Mouse (Mus musculus) kidney, embryonic 15.5 days (tissue): ENCODE data around the gene Acsf3. TPM values are rescaled to one million over a fixed set of nuclear protein-coding genes. Genes with fewer than 3 reads are reported as not detected.

Source experiments
- ATAC-seq: fragments of 200-750 bp; cut with Nextera tagmentation; replicated peaks from 2 replicates; pipeline ENCODE4 v1.8.0; 2017; ENCODE audit warnings: moderate TSS enrichment; ENCODE audit not compliant: low FRiP score
- H3K27ac ChIP-seq: fragments of 300-500 bp; sonication (generic); 2 replicates; pipeline ENCODE4 v1.5.1; 2015; ENCODE audit warnings: mild to moderate bottlenecking, inconsistent platforms
- H3K27me3 ChIP-seq: fragments of 300-500 bp; sonication (generic); 2 replicates; pipeline ENCODE4 v1.6.1; 2015; ENCODE audit warnings: inconsistent platforms
- H3K36me3 ChIP-seq: fragments of 300-500 bp; sonication (generic); 2 replicates; pipeline ENCODE4 v1.6.1; 2015; ENCODE audit warnings: inconsistent platforms
- H3K4me1 ChIP-seq: fragments of 300-500 bp; sonication (generic); 2 replicates; pipeline ENCODE4 v1.6.1; 2015; ENCODE audit warnings: inconsistent platforms
- H3K4me2 ChIP-seq: fragments of 300-500 bp; sonication (generic); 2 replicates; pipeline ENCODE4 v1.6.1; 2015; ENCODE audit warnings: moderate library complexity, mild to moderate bottlenecking, inconsistent platforms
- H3K4me3 ChIP-seq: fragments of 300-500 bp; sonication (generic); replicated peaks from 2 replicates; pipeline ENCODE4 v1.5.1; 2015; ENCODE audit warnings: mild to moderate bottlenecking, inconsistent platforms
- H3K9ac ChIP-seq: fragments of 300-500 bp; sonication (generic); 2 replicates; pipeline ENCODE4 v1.6.1; 2015; ENCODE audit warnings: mild to moderate bottlenecking, inconsistent platforms
- H3K9me3 ChIP-seq: fragments of 300-500 bp; sonication (generic); replicated peaks from 2 replicates; pipeline ENCODE4 v1.6.1; 2016; ENCODE audit warnings: inconsistent platforms
- WGBS: fragments of 180-500 bp; shearing (Covaris S2); methylation state at CpG from one replicate; pipeline ENCODE4 v1.1.7; 2015; ENCODE audit warnings: mixed read lengths; 5-methylcytosine and 5-hydroxymethylcytosine counted together
- polyA plus RNA-seq: library from polyadenylated mRNA; unstranded; fragments of >200 nt; fragmentation: Nextera tagmentation; extraction: Ambion mirVana; gene quantifications from 2 replicates; pipeline ENCODE4 v1.2.1, GENCODE M21; 2015

Acsf3 gene
- polyA plus RNA-seq, 1 experiment from 2014 or later = 21.0 TPM

- WGBS = 81% methylated on average over 7 of the region's 7 CpGs
- no peak for ATAC-seq
- H3K9me3 ChIP-seq = no peaks in the 10 kb centered on the region
- H3K27me3 ChIP-seq = peaks cover 33% of the 10 kb centered on the region
- no peaks in the 10 kb centered on the region for H3K4me1 ChIP-seq
- no peaks in the 10 kb centered on the region for H3K36me3 ChIP-seq
- H3K4me3 ChIP-seq = no peak overlapping the region
- no peak overlapping the region for H3K27ac ChIP-seq
- H3K4me2 ChIP-seq = no peak overlapping the region
- no peak overlapping the region for H3K9ac ChIP-seq
Observed at GRCm38 (mm10) chr8:122764790-122765474, 10.4 kb upstream of the Acsf3 start.

GRCm38 (mm10) chr8:122766189-122766588 is 9.1 kb upstream of the Acsf3 start:
- Histone ChIP-seq H3K4me1 (no peaks in the 10 kb centered on the region), H3K9ac (no peak overlapping the region), H3K36me3 (no peaks in the 10 kb centered on the region), H3K4me3 (no peak overlapping the region), H3K27me3 (peaks cover 27% of the 10 kb centered on the region), H3K27ac (no peak overlapping the region), H3K9me3 (no peaks in the 10 kb centered on the region), H3K4me2 (no peak overlapping the region)
- 64% methylated on average over 5 of the region's 5 CpGs for WGBS
- ATAC-seq = no peak

- H3K27me3 ChIP-seq = peaks cover 22% of the 10 kb centered on the region
- no peak overlapping the region for H3K4me3 ChIP-seq
- H3K36me3 ChIP-seq = no peaks in the 10 kb centered on the region
- H3K9me3 ChIP-seq = no peaks in the 10 kb centered on the region
- no peak overlapping the region for H3K9ac ChIP-seq
- WGBS = 74% methylated on average over 8 of the region's 8 CpGs
- H3K4me2 ChIP-seq = no peak overlapping the region
- ATAC-seq = no peak
- H3K27ac ChIP-seq = no peak overlapping the region
- H3K4me1 ChIP-seq = no peaks in the 10 kb centered on the region
Observed at GRCm38 (mm10) chr8:122766647-122767200, 8.6 kb upstream of the Acsf3 start.

- Histone ChIP-seq H3K36me3 (no peaks in the 10 kb centered on the region), H3K4me2 (no peak overlapping the region), H3K9ac (no peak overlapping the region), H3K4me1 (no peaks in the 10 kb centered on the region), H3K4me3 (no peak overlapping the region), H3K9me3 (no peaks in the 10 kb centered on the region), H3K27ac (no peak overlapping the region), H3K27me3 (peaks cover 21% of the 10 kb centered on the region)
- WGBS = 60% methylated on average over 9 of the region's 9 CpGs
- ATAC-seq = no peak
Observed at GRCm38 (mm10) chr8:122767229-122767628, 8.1 kb upstream of the Acsf3 start.

GRCm38 (mm10) chr8:122769251-122770058 is 5.8 kb upstream of the Acsf3 start:
- no peaks in the 10 kb centered on the region for H3K36me3 ChIP-seq
- WGBS = 62% methylated on average over 24 of the region's 24 CpGs
- no peak for ATAC-seq
- no peak overlapping the region for H3K4me3 ChIP-seq
- peaks cover 25% of the 10 kb centered on the region for H3K27me3 ChIP-seq
- H3K4me1 ChIP-seq = no peaks in the 10 kb centered on the region
- no peaks in the 10 kb centered on the region for H3K9me3 ChIP-seq
- no peak overlapping the region for H3K27ac ChIP-seq
- H3K4me2 ChIP-seq = no peak overlapping the region
- no peak overlapping the region for H3K9ac ChIP-seq

- ATAC-seq = no peak
- H3K4me2 ChIP-seq = no peak overlapping the region
- H3K27ac ChIP-seq = no peak overlapping the region
- H3K27me3 ChIP-seq = peaks cover 32% of the 10 kb centered on the region
- peaks cover 12% of the 10 kb centered on the region for H3K4me1 ChIP-seq
- WGBS = 36% methylated on average over 10 of the region's 10 CpGs
- no peak overlapping the region for H3K9ac ChIP-seq
- H3K9me3 ChIP-seq = no peaks in the 10 kb centered on the region
- H3K36me3 ChIP-seq = no peaks in the 10 kb centered on the region
- H3K4me3 ChIP-seq = no peak overlapping the region
Observed at GRCm38 (mm10) chr8:122772431-122773060, 2.7 kb upstream of the Acsf3 start.

- peaks cover 12% of the 10 kb centered on the region for H3K4me1 ChIP-seq
- peaks cover 24% of the 10 kb centered on the region for H3K36me3 ChIP-seq
- ATAC-seq = no peak
- H3K27ac ChIP-seq = no peak overlapping the region
- WGBS = 92% methylated on average over 6 of the region's 6 CpGs
- peaks cover 12% of the 10 kb centered on the region for H3K27me3 ChIP-seq
- H3K9me3 ChIP-seq = no peaks in the 10 kb centered on the region
- no peak overlapping the region for H3K4me2 ChIP-seq
- no peak overlapping the region for H3K4me3 ChIP-seq
- no peak overlapping the region for H3K9ac ChIP-seq
Observed at GRCm38 (mm10) chr8:122777701-122778100, 2.4 kb downstream of the Acsf3 start.

- peaks cover 12% of the 10 kb centered on the region for H3K4me1 ChIP-seq
Observed at GRCm38 (mm10) chr8:122778703-122779239, 3.5 kb downstream of the Acsf3 start.

GRCm38 (mm10) chr8:122779255-122779654 is 4.0 kb downstream of the Acsf3 start:
- no peak for ATAC-seq
- Histone ChIP-seq H3K9me3 (no peaks in the 10 kb centered on the region), H3K4me2 (no peak overlapping the region), H3K4me1 (peaks cover 12% of the 10 kb centered on the region), H3K4me3 (no peak overlapping the region), H3K27ac (no peak overlapping the region), H3K9ac (no peak overlapping the region), H3K27me3 (peaks cover 9% of the 10 kb centered on the region), H3K36me3 (peaks cover 31% of the 10 kb centered on the region)
- WGBS = 81% methylated on average over 9 of the region's 9 CpGs

More at GRCm38 (mm10) chr8:122778703-122779239, 3.5 kb downstream of the Acsf3 start:
- Histone ChIP-seq H3K9ac (no peak overlapping the region), H3K27ac (no peak overlapping the region), H3K9me3 (no peaks in the 10 kb centered on the region), H3K27me3 (peaks cover 9% of the 10 kb centered on the region), H3K4me3 (no peak overlapping the region), H3K4me2 (no peak overlapping the region), H3K36me3 (peaks cover 31% of the 10 kb centered on the region)
- WGBS = 90% methylated on average over 3 of the region's 3 CpGs
- ATAC-seq = no peak

GRCm38 (mm10) chr8:122784756-122785155 is 9.5 kb downstream of the Acsf3 start:
- WGBS = 89% methylated on average over 1 of the region's 1 CpGs
- no peaks in the 10 kb centered on the region for H3K27me3 ChIP-seq
- no peak for ATAC-seq

GRCm38 (mm10) chr8:122789796-122790195 is 14.5 kb downstream of the Acsf3 start:
- no peaks in the 10 kb centered on the region for H3K9me3 ChIP-seq
- H3K36me3 ChIP-seq = peaks cover 39% of the 10 kb centered on the region
- no peaks in the 10 kb centered on the region for H3K27me3 ChIP-seq
- no peak overlapping the region for H3K4me2 ChIP-seq
- no peak overlapping the region for H3K27ac ChIP-seq
- H3K9ac ChIP-seq = no peak overlapping the region
- ATAC-seq = no peak
- no peak overlapping the region for H3K4me3 ChIP-seq
- WGBS = 95% methylated on average over 5 of the region's 5 CpGs
- peaks cover 4% of the 10 kb centered on the region; the same call in 1 of the 2 replicates for H3K4me1 ChIP-seq

More at GRCm38 (mm10) chr8:122784756-122785155, 9.5 kb downstream of the Acsf3 start:
- no peak overlapping the region for H3K27ac ChIP-seq
- H3K9ac ChIP-seq = no peak overlapping the region
- H3K9me3 ChIP-seq = no peaks in the 10 kb centered on the region
- H3K36me3 ChIP-seq = peaks cover 69% of the 10 kb centered on the region
- H3K4me2 ChIP-seq = no peak overlapping the region
- H3K4me1 ChIP-seq = no peaks in the 10 kb centered on the region
- no peak overlapping the region for H3K4me3 ChIP-seq
